Mouse (Mus musculus) heart, postnatal 0 days (tissue): ENCODE measurements around the gene Myh10.

Experiments
- CTCF ChIP-seq: IDR thresholded peaks from 2 replicates; pipeline ENCODE4 v1.5.1; 2016; ENCODE audit warnings: antibody characterized with exemption, control low read depth, low read depth
- EP300 ChIP-seq: IDR thresholded peaks from 2 replicates; pipeline ENCODE4 v1.6.1; 2016; ENCODE audit warnings: antibody characterized with exemption, low read depth

GRCm38 (mm10) chr11:68767762-68768542, 76.6 kb downstream of the Myh10 start:
- TF ChIP-seq CTCF (no peak), EP300 (no peak)
